ENCODE assay signal across 8 mouse cellular contexts in the genomic region with DNA sequence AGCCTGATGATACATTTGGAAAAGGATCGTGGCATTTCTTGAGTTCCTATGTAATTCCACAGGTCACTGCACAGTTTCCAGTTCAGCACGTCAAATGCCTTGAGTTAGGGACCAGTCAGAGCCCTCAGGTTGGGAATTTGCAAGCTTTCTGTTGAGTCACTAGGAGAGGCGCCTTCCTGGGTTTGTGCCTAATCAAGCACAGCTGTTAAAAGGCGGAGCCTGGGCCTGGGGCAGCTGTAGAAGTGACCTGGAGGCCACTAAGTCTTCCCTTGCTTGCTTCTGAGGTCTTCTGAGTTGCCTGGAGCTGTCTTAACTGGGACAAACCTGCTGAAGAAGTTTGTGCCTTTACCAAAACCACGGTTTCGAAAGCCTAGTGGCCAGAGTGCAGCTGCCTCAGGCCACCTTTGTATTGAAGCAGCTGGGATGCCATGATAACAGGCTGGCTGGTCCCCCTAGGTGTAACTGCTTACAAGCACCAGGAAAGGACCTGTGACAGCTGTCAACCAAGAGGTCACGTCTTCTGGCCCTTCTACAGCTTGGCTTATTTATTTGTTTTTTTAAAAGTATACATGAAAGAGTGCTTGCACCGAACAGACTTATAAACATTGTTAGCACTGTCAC.
DNase-seq lines count a peak whose midpoint lies in the region; ATAC-seq lines count a peak whose summit lies in the region.

No protein-coding gene starts in this region.

- H3K9ac ChIP-seq in heart, embryonic 15.5 days, result no peak overlapping the region
- no peak overlapping the region for H3K9ac ChIP-seq in limb, embryonic 15.5 days
- H3K9ac ChIP-seq in forebrain, embryonic 14.5 days (ENCODE audit: low read length), result no peak overlapping the region

- no peak overlapping the region for H3K4me2 ChIP-seq in heart, embryonic 15.5 days
- H3K4me2 ChIP-seq in limb, embryonic 15.5 days, result no peak overlapping the region
- no peak overlapping the region for H3K4me2 ChIP-seq in forebrain, embryonic 14.5 days (ENCODE audit: low read length)

- H3K36me3 ChIP-seq in heart, embryonic 15.5 days, result no peaks in the 10 kb centered on the region
- no peaks in the 10 kb centered on the region; the same call in 1 of the 2 replicates for H3K36me3 ChIP-seq in limb, embryonic 15.5 days
- H3K36me3 ChIP-seq in forebrain, embryonic 14.5 days (ENCODE audit: control insufficient read depth, insufficient read depth, low read length), result no peaks in the 10 kb centered on the region

- H3K27me3 ChIP-seq in heart, embryonic 15.5 days, result no peaks in the 10 kb centered on the region
- H3K27me3 ChIP-seq in limb, embryonic 15.5 days, result no peaks in the 10 kb centered on the region
- H3K27me3 ChIP-seq in forebrain, embryonic 14.5 days (replicated peaks; ENCODE audit: control insufficient read depth, insufficient read depth, low read length), result no peaks in the 10 kb centered on the region

- no peak overlapping the region for H3K4me3 ChIP-seq in heart, embryonic 15.5 days
- no peak overlapping the region for H3K4me3 ChIP-seq in limb, embryonic 15.5 days
- no peak overlapping the region for H3K4me3 ChIP-seq in forebrain, embryonic 14.5 days (ENCODE audit: low read depth, low read length)

- H3K27ac ChIP-seq in heart, embryonic 15.5 days, result peak overlapping the region; percentile 39; the same call in 1 of the 2 replicates
- 0 out of 2 replicates have a peak overlapping the region, but pooled peaks have one; percentile 22 for H3K27ac ChIP-seq in limb, embryonic 15.5 days
- H3K27ac ChIP-seq in forebrain, embryonic 14.5 days (ENCODE audit: low read depth, low read length), result no peak overlapping the region

- no peaks in the 10 kb centered on the region for H3K9me3 ChIP-seq in heart, embryonic 15.5 days (replicated peaks)
- H3K9me3 ChIP-seq in limb, embryonic 15.5 days, result no peaks in the 10 kb centered on the region
- no peaks in the 10 kb centered on the region for H3K9me3 ChIP-seq in forebrain, embryonic 14.5 days (replicated peaks; ENCODE audit: control insufficient read depth, low read length)

- peak; percentile 10 for DNase-seq in cerebellum, adult 11-12 months
- no peak for DNase-seq in cerebellum, postnatal 14 days
- DNase-seq in ZHBTc4 (ENCODE audit: low read depth, low spot score), result peak; percentile 52
- no peak for DNase-seq in adrenal gland, postnatal 10 days
- DNase-seq in forebrain, embryonic 14.5 days (ENCODE audit: low spot score), result no peak
- no peak for DNase-seq in cerebellum, adult 11 months

- peaks cover 57% of the 10 kb centered on the region for H3K4me1 ChIP-seq in heart, embryonic 15.5 days (replicated peaks)
- peaks cover 33% of the 10 kb centered on the region for H3K4me1 ChIP-seq in limb, embryonic 15.5 days
- peaks cover 27% of the 10 kb centered on the region for H3K4me1 ChIP-seq in forebrain, embryonic 14.5 days (ENCODE audit: control insufficient read depth, insufficient read depth, low read length)

- 49% methylated on average over 8 of the region's 8 CpGs for WGBS in heart, embryonic 15.5 days
- WGBS in limb, embryonic 15.5 days, result 47% methylated on average over 8 of the region's 8 CpGs
- 63% methylated on average over 8 of the region's 8 CpGs for WGBS in forebrain, embryonic 14.5 days

- no peak for ATAC-seq in heart, embryonic 15.5 days (replicated peaks; ENCODE audit: insufficient number of reproducible peaks, insufficient read depth, low FRiP score, low read depth)
- no peak; the same call in 1 of the 2 replicates for ATAC-seq in limb, embryonic 15.5 days (ENCODE audit: insufficient number of reproducible peaks, low FRiP score, low TSS enrichment, low read depth)
- no peak for ATAC-seq in forebrain, embryonic 14.5 days

Comparison
In these comparisons a context has a peak if more than half of its experiments do, and no peak if none do; other contexts are left out.
1. DNase-seq: peak in cerebellum, adult 11-12 months (single experiment) and ZHBTc4 (single experiment); none in cerebellum, postnatal 14 days (0 of 2), adrenal gland, postnatal 10 days (single experiment), forebrain, embryonic 14.5 days (single experiment) and cerebellum, adult 11 months (single experiment).